ENCODE assay signal across 21 mouse cellular contexts in genomic region chr4:138551601-138552000, GRCm38 (mm10).
A peak's percentile ranks its signal among the peaks of the same experiment; 100 is the strongest.
DNase-seq lines count a peak whose midpoint lies in the region; ATAC-seq lines count a peak whose summit lies in the region.
"Had no signal": no experiment of that assay in that cellular context is flagged by ENCODE, and none has a peak within 500 bp of the region (broad histone marks: within the 10 kb centered on the region; RNA-seq: fewer than 3 reads in every experiment).

No protein-coding gene starts in this region.

- intact Hi-C loops in left cerebral cortex, postnatal 36 days (cut with DNase I) = no loop called here
- intact Hi-C loops in left cerebral cortex, postnatal 4 days (cut with DNase I) = no loop called here

- peak; percentile 27 for ATAC-seq in frontal cortex, adult (ENCODE audit: low TSS enrichment)
- ATAC-seq: activated CD4-positive, CD25-positive, alpha-beta regulatory T cell, adult 4 months; CD4-positive, CD25-positive, alpha-beta regulatory T cell, adult 4 months; forebrain, embryonic 14.5 days; forebrain, embryonic 16.5 days; Patski had no signal

- no peak for DNase-seq in frontal cortex, postnatal 25 days (ENCODE audit: low spot score in 2 of 2)
- peak; percentile 38 to 55 for DNase-seq in left cerebral cortex, postnatal 36 days (ENCODE audit: low spot score in 2 of 2)
- DNase-seq in left cerebral cortex, postnatal 4 days = no peak
- DNase-seq in brain, adult 2 months (ENCODE audit: low read depth, low spot score) = peak; percentile 76
- no peak for DNase-seq in thymus, postnatal 4 days
- DNase-seq: adrenal gland, adult 8-10 months; adrenal gland, postnatal 14 days; adrenal gland, postnatal 36 days; B cell, adult 2 months; cerebellum, adult 11 months; cerebellum, adult 18-20 months; cerebellum, adult 8-10 months; cerebellum, adult 9-11 months; cerebellum, postnatal 14 days; cerebellum, postnatal 36 days had no signal

Comparison
In these comparisons a context has a peak if more than half of its experiments do, and no peak if none do; other contexts are left out.
1. DNase-seq: peak in left cerebral cortex, postnatal 36 days (2 of 2) and brain, adult 2 months (single experiment); none in frontal cortex, postnatal 25 days (0 of 2), left cerebral cortex, postnatal 4 days (single experiment) and thymus, postnatal 4 days (single experiment).